Mouse (Mus musculus) E14TG2a.4 (cell line): Measurements from ENCODE around the gene Ntn1.

Experiments
- CTCF ChIP-seq: conservative IDR thresholded peaks from 2 replicates; pipeline ENCODE4 v1.5.1; 2014; ENCODE audit warnings: low read length
- NANOG ChIP-seq: IDR thresholded peaks from 2 replicates; pipeline ENCODE4 v1.6.1; 2014; ENCODE audit warnings: borderline replicate concordance, low read length, mixed read lengths
- POU5F1 ChIP-seq: IDR thresholded peaks from 2 replicates; pipeline ENCODE4 v1.6.1; 2014; ENCODE audit warnings: low read length, borderline replicate concordance

GRCm38 (mm10) chr11:68389621-68390020 lies 11.0 kb downstream of the Ntn1 start:
- TF ChIP-seq CTCF (no peak), POU5F1 (no peak), NANOG (no peak)
